Mouse (Mus musculus) intestine, embryonic 16.5 days (tissue): ENCODE data around the gene Olfr916. TPM values are rescaled to one million over a fixed set of nuclear protein-coding genes. Genes with fewer than 3 reads are reported as not detected.

Source experiments
- ATAC-seq: fragments of 200-750 bp; cut with Nextera tagmentation; 2 replicates; pipeline ENCODE4 v1.8.0; 2017; ENCODE audit warnings: moderate TSS enrichment, moderate library complexity
- H3K27ac ChIP-seq: fragments of 300-500 bp; sonication (generic); 2 replicates; pipeline ENCODE4 v1.5.1; 2014; ENCODE audit warnings: mild to moderate bottlenecking, low read length
- H3K27me3 ChIP-seq: fragments of 300-500 bp; sonication (generic); replicated peaks from 2 replicates; pipeline ENCODE4 v1.6.1; 2014; ENCODE audit warnings: low read length, control low read depth, mixed read lengths; ENCODE audit not compliant: control insufficient read depth, insufficient read depth
- H3K36me3 ChIP-seq: fragments of 300-500 bp; sonication (generic); 2 replicates; pipeline ENCODE4 v1.6.1; 2014; ENCODE audit warnings: low read length, control low read depth; ENCODE audit not compliant: control insufficient read depth, insufficient read depth
- H3K4me1 ChIP-seq: fragments of 300-500 bp; sonication (generic); 2 replicates; pipeline ENCODE4 v1.6.1; 2014; ENCODE audit warnings: low read length, control low read depth, mixed read lengths; ENCODE audit not compliant: control insufficient read depth, insufficient read depth
- H3K4me2 ChIP-seq: fragments of 300-500 bp; sonication (generic); 2 replicates; pipeline ENCODE4 v1.6.1; 2014; ENCODE audit warnings: low read depth, low read length, control low read depth
- H3K4me3 ChIP-seq: fragments of 300-500 bp; sonication (generic); 2 replicates; pipeline ENCODE4 v1.5.1; 2014; ENCODE audit warnings: mild to moderate bottlenecking, low read length
- H3K9ac ChIP-seq: fragments of 300-500 bp; sonication (generic); 2 replicates; pipeline ENCODE4 v1.6.1; 2014; ENCODE audit warnings: low read depth, low read length
- H3K9me3 ChIP-seq: fragments of 300-500 bp; sonication (generic); 2 replicates; pipeline ENCODE4 v1.6.1; 2016; ENCODE audit warnings: low read length, control low read depth; ENCODE audit not compliant: control insufficient read depth
- WGBS: fragments of 180-500 bp; shearing (Covaris S2); extraction: QIAGEN DNeasy Blood & Tissue Kit; methylation state at CpG from one replicate; pipeline ENCODE4 v1.1.7; 2014; 5-methylcytosine and 5-hydroxymethylcytosine counted together
- polyA plus RNA-seq: library from polyadenylated mRNA; unstranded; fragments of >200 nt; fragmentation: Nextera tagmentation; extraction: Ambion mirVana; gene quantifications from 2 replicates; pipeline ENCODE4 v1.2.1, GENCODE M21; 2015

The Olfr916 gene
- polyA plus RNA-seq: not detected in 2 replicates

DNA sequence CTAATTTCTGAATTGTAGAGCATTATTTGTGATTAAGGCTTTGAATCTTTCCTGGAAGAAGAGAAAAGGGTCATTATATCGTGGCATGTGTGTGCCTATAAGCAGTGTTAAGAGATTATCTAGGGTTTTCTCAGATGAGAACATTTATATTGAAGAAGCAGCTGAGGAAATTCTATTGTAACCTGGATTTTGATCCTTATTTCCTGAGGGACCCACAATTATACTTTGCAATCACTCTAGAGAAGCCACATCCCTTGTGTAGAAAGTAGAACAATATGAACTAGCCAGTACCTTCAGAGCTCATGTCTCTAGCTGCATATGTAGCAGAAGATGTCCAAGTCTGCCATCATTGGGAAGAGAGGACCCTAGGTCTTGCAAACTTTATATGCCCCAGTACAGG is at the start of gene Olfr916:
Olfr916 (minus strand) TSS at position 101 of the 400 bp plus-strand sequence.
- 75% methylated on average over 1 of the region's 1 CpGs for WGBS

DNA sequence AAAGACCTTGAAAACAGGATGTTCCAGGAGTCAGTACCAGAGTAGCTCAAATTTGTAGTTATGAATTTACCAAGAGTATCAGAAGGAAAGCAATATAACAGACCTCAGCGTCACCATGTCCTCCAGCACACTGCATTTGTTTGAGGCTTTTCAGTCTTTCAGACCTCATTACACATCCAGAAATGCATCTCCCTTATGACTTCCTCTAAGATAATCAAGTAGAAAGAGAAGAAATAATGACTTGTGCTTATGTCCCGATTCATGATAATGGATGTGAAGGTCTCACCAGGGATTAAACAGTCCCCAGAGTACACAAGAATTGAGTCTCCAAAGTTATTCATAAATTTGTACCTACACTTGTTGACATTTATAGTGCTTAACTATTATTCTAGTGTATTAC is 14.8 kb upstream of the Olfr916 start, which contains the start of gene Olfr918:
Olfr918 (minus strand) TSS at position 101 of the 400 bp plus-strand sequence.
- no peak within 1 kb of the TSS for H3K9ac ChIP-seq
- no peaks in the 10 kb centered on the region for H3K27me3 ChIP-seq
- H3K4me1 ChIP-seq: no peaks in the 10 kb centered on the region
- H3K27ac ChIP-seq: no peak within 1 kb of the TSS
- H3K4me2 ChIP-seq: no peak within 1 kb of the TSS
- WGBS: 82% methylated on average over 2 of the region's 2 CpGs
- H3K4me3 ChIP-seq: no peak within 1 kb of the TSS
- H3K36me3 ChIP-seq: no peaks in the 10 kb centered on the region
- no peaks in the 10 kb centered on the region for H3K9me3 ChIP-seq
- ATAC-seq: no peak

More for the DNA sequence above, at the start of gene Olfr916:
- H3K9ac ChIP-seq: no peak within 1 kb of the TSS
- ATAC-seq: no peak
- no peaks in the 10 kb centered on the region for H3K9me3 ChIP-seq
- no peaks in the 10 kb centered on the region for H3K4me1 ChIP-seq
- H3K27ac ChIP-seq: no peak within 1 kb of the TSS
- no peaks in the 10 kb centered on the region for H3K36me3 ChIP-seq
- no peak within 1 kb of the TSS for H3K4me3 ChIP-seq
- H3K27me3 ChIP-seq: no peaks in the 10 kb centered on the region
- no peak within 1 kb of the TSS for H3K4me2 ChIP-seq

DNA sequence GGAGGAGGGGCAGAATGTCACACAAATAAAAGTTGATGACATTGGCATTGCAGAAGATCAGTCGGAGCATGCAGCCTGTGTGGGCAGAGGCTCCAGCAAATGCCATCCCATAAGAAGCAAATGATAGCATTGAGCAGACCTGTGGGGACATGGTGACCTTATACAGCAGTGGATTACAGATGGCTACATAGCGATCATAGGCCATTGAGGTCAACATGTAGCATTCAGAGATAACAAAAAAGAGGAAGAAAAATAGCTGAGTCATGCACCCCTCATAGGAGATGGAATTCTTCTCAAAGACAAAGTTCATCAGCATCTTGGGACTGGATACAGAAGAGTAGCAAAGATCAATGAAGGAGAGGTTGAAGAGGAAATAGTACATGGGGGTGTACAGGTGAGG is 13.2 kb upstream of the Olfr916 start:
- Histone ChIP-seq H3K4me1 (no peaks in the 10 kb centered on the region), H3K36me3 (no peaks in the 10 kb centered on the region), H3K9me3 (no peaks in the 10 kb centered on the region), H3K27me3 (no peaks in the 10 kb centered on the region), H3K4me3 (no peak overlapping the region), H3K4me2 (no peak overlapping the region), H3K27ac (no peak overlapping the region), H3K9ac (no peak overlapping the region)
- no peak for ATAC-seq
- 84% methylated on average over 2 of the region's 2 CpGs for WGBS

DNA sequence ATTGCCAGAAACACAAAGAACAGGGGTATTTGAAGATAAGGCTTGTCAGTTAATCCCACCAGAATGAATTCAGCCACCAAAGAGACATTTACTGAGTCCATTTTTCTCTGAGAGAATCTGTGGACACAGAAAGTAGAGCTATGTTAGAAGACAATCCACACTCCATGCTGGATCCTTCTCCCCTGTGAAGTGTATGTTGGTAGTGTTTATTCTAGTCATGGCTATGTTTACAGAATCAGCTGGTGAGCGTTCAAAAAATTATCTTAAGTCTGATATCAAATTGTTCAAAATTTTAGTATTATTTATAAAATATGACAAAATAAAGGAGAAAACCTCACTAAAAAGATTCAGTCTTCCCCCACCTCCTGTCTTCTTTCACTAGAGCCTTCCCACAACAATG is 6.1 kb upstream of the Olfr916 start, which contains the start of gene Olfr917:
Olfr917 (minus strand) TSS at position 101 of the 400 bp plus-strand sequence.
- Histone ChIP-seq H3K4me3 (no peak within 1 kb of the TSS), H3K4me2 (no peak within 1 kb of the TSS), H3K9ac (no peak within 1 kb of the TSS), H3K27ac (no peak within 1 kb of the TSS), H3K9me3 (no peaks in the 10 kb centered on the region), H3K27me3 (no peaks in the 10 kb centered on the region), H3K4me1 (no peaks in the 10 kb centered on the region), H3K36me3 (no peaks in the 10 kb centered on the region)
- ATAC-seq: no peak
- 72% methylated on average over 1 of the region's 1 CpGs for WGBS

DNA sequence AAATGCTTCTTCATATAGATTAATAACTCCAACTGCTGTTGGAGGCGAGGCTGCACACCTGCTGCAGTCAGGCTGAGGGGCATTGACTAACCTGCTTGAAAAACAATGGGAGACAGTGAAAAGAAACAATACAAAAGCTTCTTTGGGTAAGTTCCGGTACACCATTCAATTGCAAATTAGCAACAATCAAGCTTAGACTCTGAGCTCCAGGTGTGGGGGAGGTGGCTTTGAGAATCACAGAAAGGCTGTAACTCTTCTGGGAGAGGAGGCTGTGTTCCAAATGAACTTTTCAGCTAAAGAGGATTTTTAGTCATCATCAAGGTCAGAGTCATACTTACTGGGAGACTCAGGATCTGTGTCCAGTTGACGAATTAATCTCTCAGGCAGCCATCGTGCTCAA is 27.3 kb downstream of the Olfr916 start:
- no peak overlapping the region for H3K27ac ChIP-seq
- no peak overlapping the region for H3K4me3 ChIP-seq
- no peaks in the 10 kb centered on the region for H3K36me3 ChIP-seq
- H3K9ac ChIP-seq: no peak overlapping the region
- no peaks in the 10 kb centered on the region for H3K27me3 ChIP-seq
- ATAC-seq: no peak
- WGBS: 82% methylated on average over 4 of the region's 4 CpGs
- no peaks in the 10 kb centered on the region for H3K4me1 ChIP-seq
- no peak overlapping the region for H3K4me2 ChIP-seq
- no peaks in the 10 kb centered on the region for H3K9me3 ChIP-seq

Other genes with a start within 250 kb of the Olfr916 start
- gene Olfr901, start 230.4 kb downstream of the Olfr916 start, polyA plus RNA-seq: not detected in 2 replicates
- not detected in 2 replicates for gene Olfr902, start 212.2 kb downstream of the Olfr916 start, polyA plus RNA-seq
- gene Olfr904, start 196.7 kb downstream of the Olfr916 start, polyA plus RNA-seq: not detected in 2 replicates
- not detected in 2 replicates for gene Olfr905, start 188.8 kb downstream of the Olfr916 start, polyA plus RNA-seq
- gene Olfr906, start 172.8 kb downstream of the Olfr916 start, polyA plus RNA-seq: not detected in 2 replicates
- not detected in 2 replicates for gene Olfr907, start 164.1 kb downstream of the Olfr916 start, polyA plus RNA-seq
- gene Olfr911-ps1, start 138.3 kb downstream of the Olfr916 start, polyA plus RNA-seq: not detected in 2 replicates
- gene Olfr910, start 122.0 kb downstream of the Olfr916 start, polyA plus RNA-seq: not detected in 2 replicates
- not detected in 2 replicates for gene Olfr912, start 79.7 kb downstream of the Olfr916 start, polyA plus RNA-seq
- gene Olfr913, start 67.1 kb downstream of the Olfr916 start, polyA plus RNA-seq: not detected in 2 replicates
- gene Olfr914, start 54.8 kb downstream of the Olfr916 start, polyA plus RNA-seq: not detected in 2 replicates
- gene Olfr917, start 6.0 kb upstream of the Olfr916 start, polyA plus RNA-seq: not detected in 2 replicates
- not detected in 2 replicates for gene Olfr918, start 14.7 kb upstream of the Olfr916 start, polyA plus RNA-seq
- gene Olfr919, start 43.8 kb upstream of the Olfr916 start, polyA plus RNA-seq: not detected in 2 replicates
- gene Vwa5a, start 58.4 kb upstream of the Olfr916 start, polyA plus RNA-seq: 15.4 and 16.3 TPM in 2 replicates
- 0.04 TPM in 1 of 2 replicates, not detected in the other for gene Olfr920, start 92.4 kb upstream of the Olfr916 start, polyA plus RNA-seq
- gene Olfr921, start 113.2 kb upstream of the Olfr916 start, polyA plus RNA-seq: not detected in 2 replicates
- not detected in 2 replicates for gene Olfr922, start 154.7 kb upstream of the Olfr916 start, polyA plus RNA-seq
- gene Olfr923, start 166.7 kb upstream of the Olfr916 start, polyA plus RNA-seq: not detected in 2 replicates
- not detected in 2 replicates for gene Olfr924, start 184.6 kb upstream of the Olfr916 start, polyA plus RNA-seq
- gene Olfr26, start 195.2 kb upstream of the Olfr916 start, polyA plus RNA-seq: not detected in 2 replicates
- not detected in 2 replicates for gene Olfr926, start 217.3 kb upstream of the Olfr916 start, polyA plus RNA-seq